Mouse (Mus musculus) midbrain, embryonic 15.5 days (tissue): Measurements from ENCODE around the gene Ddx11. TPM values are rescaled to one million over a fixed set of nuclear protein-coding genes. Genes with fewer than 3 reads are reported as not detected.

Experiments
- ATAC-seq: fragments of 200-750 bp; cut with Nextera tagmentation; replicated peaks from 2 replicates; pipeline ENCODE4 v1.8.0; 2017; ENCODE audit warnings: moderate TSS enrichment
- H3K27ac ChIP-seq: fragments of 300-500 bp; sonication (generic); 2 replicates; pipeline ENCODE4 v1.5.1; 2015; ENCODE audit warnings: mild to moderate bottlenecking, inconsistent platforms
- H3K27me3 ChIP-seq: fragments of 300-500 bp; sonication (generic); replicated peaks from 2 replicates; pipeline ENCODE4 v1.6.1; 2015; ENCODE audit warnings: inconsistent platforms
- H3K36me3 ChIP-seq: fragments of 300-500 bp; sonication (generic); replicated peaks from 2 replicates; pipeline ENCODE4 v1.6.1; 2015; ENCODE audit warnings: inconsistent platforms
- H3K4me1 ChIP-seq: fragments of 300-500 bp; sonication (generic); 2 replicates; pipeline ENCODE4 v1.6.1; 2015; ENCODE audit warnings: inconsistent platforms
- H3K4me2 ChIP-seq: fragments of 300-500 bp; sonication (generic); 2 replicates; pipeline ENCODE4 v1.6.1; 2015; ENCODE audit warnings: inconsistent platforms, mild to moderate bottlenecking, moderate library complexity
- H3K4me3 ChIP-seq: fragments of 300-500 bp; sonication (generic); 2 replicates; pipeline ENCODE4 v1.5.1; 2015; ENCODE audit warnings: mild to moderate bottlenecking, inconsistent platforms
- H3K9ac ChIP-seq: fragments of 300-500 bp; sonication (generic); 2 replicates; pipeline ENCODE4 v1.6.1; 2015; ENCODE audit warnings: mild to moderate bottlenecking, inconsistent platforms
- H3K9me3 ChIP-seq: fragments of 300-500 bp; sonication (generic); 2 replicates; pipeline ENCODE4 v1.6.1; 2016; ENCODE audit warnings: inconsistent platforms
- WGBS: fragments of 180-500 bp; shearing (Covaris S2); methylation state at CpG from one replicate; pipeline ENCODE4 v1.1.7; 2015; ENCODE audit warnings: mixed read lengths; 5-methylcytosine and 5-hydroxymethylcytosine counted together
- polyA plus RNA-seq: library from polyadenylated mRNA; unstranded; fragments of >200 nt; fragmentation: Nextera tagmentation; extraction: Ambion mirVana; gene quantifications from 2 replicates; pipeline ENCODE4 v1.2.1, GENCODE M21; 2015

The Ddx11 gene
- polyA plus RNA-seq: 4.9 and 6.0 TPM in 2 replicates

DNA sequence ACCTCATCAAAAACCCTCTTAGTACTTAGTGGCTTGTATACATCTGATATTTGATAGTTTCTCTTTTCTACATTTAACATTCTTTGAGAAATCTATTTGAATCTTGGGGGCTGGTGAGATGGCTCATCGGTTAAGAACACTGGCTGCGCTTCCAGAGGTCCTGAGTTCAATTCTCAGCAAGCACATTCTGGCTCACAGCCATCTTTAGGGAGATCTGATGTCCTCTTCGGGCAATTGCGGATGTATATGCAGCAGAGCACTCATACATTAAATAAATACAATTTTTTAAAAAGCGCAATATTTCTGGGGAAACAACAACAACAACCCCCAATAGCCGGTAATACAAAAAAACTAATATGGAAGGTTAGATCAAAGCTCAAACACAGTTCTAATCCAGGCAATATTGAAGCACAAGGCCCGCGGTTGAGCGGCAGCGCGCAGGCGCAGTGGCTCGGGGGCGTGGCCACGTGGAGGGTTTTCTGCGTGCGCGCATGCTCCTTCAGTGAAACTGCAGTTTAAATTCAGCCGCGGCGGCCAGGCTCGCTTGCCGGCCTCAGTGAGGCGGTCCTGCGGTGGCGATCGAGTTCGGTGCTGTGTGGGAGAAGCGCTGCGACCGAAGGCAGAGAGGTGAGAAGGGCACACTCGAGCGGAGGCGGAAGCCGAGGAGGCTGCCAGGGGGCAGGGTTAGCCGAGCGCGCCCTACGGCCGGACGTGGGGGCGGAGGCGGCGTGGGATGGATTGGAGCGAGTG, at the start of gene Ddx11:
TSS of gene Ddx11 (plus strand) at position 455 of the 750 bp plus-strand sequence.
- peaks cover 8% of the 10 kb centered on the region for H3K4me1 ChIP-seq
- peak within 1 kb of the TSS; percentile 94 for H3K4me3 ChIP-seq
- peak within 1 kb of the TSS; percentile 48; the same call in 1 of the 2 replicates for H3K27ac ChIP-seq
- no peaks in the 10 kb centered on the region for H3K27me3 ChIP-seq
- peak within 1 kb of the TSS; percentile 84 for H3K9ac ChIP-seq
- H3K36me3 ChIP-seq: peaks cover 17% of the 10 kb centered on the region
- H3K4me2 ChIP-seq: peak within 1 kb of the TSS; percentile 82
- no peaks in the 10 kb centered on the region for H3K9me3 ChIP-seq
- WGBS: 5% methylated on average over 45 of the region's 45 CpGs
- peak; percentile 83 for ATAC-seq

DNA sequence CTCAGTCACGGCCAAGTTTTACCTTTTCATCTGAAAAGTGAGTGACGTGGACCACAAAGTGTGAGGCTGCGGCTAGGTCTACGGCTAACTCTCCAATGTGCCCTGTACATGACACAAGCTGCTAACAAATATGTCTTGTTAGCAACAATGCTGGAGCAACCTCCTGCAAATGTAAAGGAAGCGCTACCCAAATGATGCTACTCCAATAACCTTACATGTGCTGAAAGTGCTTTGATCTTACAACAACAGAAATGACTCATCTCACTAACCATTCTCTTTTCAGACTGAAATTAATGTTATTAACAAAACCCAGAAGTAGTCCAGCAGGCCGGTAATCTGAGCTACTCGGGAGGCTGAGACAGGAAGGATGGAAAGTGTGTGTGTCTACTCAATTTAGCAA, 49.3 kb upstream of the Ddx11 start:
- Histone ChIP-seq H3K27ac (no peak overlapping the region), H3K9me3 (no peaks in the 10 kb centered on the region), H3K27me3 (no peaks in the 10 kb centered on the region), H3K4me2 (no peak overlapping the region), H3K4me3 (no peak overlapping the region), H3K36me3 (no peaks in the 10 kb centered on the region), H3K4me1 (peaks cover 38% of the 10 kb centered on the region), H3K9ac (no peak overlapping the region)
- ATAC-seq: no peak
- 82% methylated on average over 7 of the region's 7 CpGs for WGBS

DNA sequence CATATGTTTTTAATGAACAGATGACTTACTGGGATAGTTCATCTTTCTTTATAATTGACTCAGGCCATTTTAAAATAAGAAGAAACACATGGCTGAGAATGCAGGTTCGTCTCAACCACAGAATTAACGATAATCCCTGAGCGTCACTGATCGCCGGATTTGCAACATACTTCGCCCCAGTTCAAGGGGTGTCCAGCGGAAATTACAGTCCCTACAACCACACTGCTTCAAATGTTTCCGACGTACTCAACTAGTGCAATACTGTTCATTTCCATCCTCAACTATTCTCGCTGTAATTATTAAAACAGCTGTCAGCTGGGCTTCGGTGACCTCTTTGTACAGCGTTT, 47.5 kb upstream of the Ddx11 start:
- H3K4me1 ChIP-seq: peaks cover 38% of the 10 kb centered on the region
- ATAC-seq: 0 out of 2 replicates have a peak, but pooled peaks have one; percentile 1
- H3K9ac ChIP-seq: peak overlapping the region; percentile 88
- H3K9me3 ChIP-seq: no peaks in the 10 kb centered on the region
- peak overlapping the region; percentile 84 for H3K4me2 ChIP-seq
- peak overlapping the region; percentile 94 for H3K4me3 ChIP-seq
- H3K27me3 ChIP-seq: no peaks in the 10 kb centered on the region
- H3K36me3 ChIP-seq: 0 out of 2 replicates have a peak, but pooled peaks cover 9% of the 10 kb centered on the region
- WGBS: 2% methylated on average over 12 of the region's 12 CpGs
- H3K27ac ChIP-seq: peak overlapping the region; percentile 97

DNA sequence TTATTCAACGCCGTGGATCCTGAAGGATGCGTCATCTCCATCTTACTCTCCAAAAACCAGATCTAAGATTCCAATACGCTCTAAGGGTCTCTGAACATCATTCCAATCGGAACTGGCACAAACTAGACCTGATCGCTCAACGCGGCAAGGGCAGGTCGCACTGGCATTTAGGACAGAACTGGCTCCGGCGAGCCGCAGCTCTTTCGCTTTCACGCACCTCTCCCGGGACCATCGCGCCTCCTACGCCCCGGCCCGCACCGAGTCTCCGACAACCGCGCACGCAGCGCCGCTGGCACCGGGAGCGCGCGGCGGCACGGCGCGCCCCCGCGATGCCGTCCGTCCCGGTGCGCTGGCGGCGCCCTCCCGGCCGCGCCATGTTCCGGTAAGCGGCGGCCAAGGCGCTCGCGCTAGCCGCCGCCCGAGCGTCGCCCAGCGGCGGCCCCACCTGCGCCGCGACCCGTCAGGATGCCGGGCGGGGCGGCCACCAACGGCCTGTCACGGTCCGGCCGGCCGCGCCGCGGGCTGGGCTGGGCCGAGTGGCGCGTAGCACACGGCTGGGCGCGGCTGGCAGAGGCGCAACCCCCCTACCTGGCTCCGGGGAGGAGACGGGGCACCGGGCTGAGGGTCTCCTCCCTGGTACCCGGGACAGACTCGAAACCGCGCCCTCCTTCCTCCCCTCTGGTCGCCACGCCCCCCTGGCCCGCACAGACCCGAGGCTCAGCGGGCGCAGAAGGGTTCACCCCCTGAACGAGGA, 47.0 kb upstream of the Ddx11 start:
- Histone ChIP-seq H3K4me2 (peak overlapping the region; percentile 84), H3K4me3 (peak overlapping the region; percentile 94), H3K27ac (peak overlapping the region; percentile 97), H3K9ac (peak overlapping the region; percentile 88), H3K4me1 (peaks cover 38% of the 10 kb centered on the region), H3K27me3 (no peaks in the 10 kb centered on the region), H3K9me3 (no peaks in the 10 kb centered on the region), H3K36me3 (0 out of 2 replicates have a peak, but pooled peaks cover 14% of the 10 kb centered on the region)
- peak; percentile 85 for ATAC-seq
- WGBS: under 1% methylated on average over 66 of the region's 95 CpGs

DNA sequence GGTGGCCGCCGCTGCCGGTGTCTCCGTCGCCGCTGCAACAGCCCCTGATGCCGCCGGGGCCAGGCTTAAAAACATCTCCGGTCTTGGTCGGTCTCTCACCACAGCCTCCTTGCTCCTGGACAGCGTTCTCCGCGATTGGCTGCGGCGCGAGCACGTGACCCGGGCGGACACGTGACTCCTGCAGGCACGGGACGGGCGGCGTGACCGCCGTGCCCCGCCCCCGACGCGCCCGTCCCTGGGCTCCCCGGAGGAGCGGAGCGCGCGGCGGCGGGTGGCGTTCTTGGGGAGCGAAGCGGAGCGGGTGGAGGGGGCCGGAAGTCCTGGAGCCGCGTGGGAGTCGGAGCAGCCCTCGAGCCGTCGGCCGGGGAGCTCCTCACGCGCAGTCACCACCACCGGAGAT, 46.4 kb upstream of the Ddx11 start, which contains the start of gene Ankrd12:
TSS of gene Ankrd12 (minus strand) at position 156 of the 400 bp plus-strand sequence.
- H3K4me2 ChIP-seq: peak within 1 kb of the TSS; percentile 84
- peak within 1 kb of the TSS; percentile 94 for H3K4me3 ChIP-seq
- 5% methylated on average over 53 of the region's 53 CpGs for WGBS
- H3K4me1 ChIP-seq: peaks cover 38% of the 10 kb centered on the region
- H3K27ac ChIP-seq: peak within 1 kb of the TSS; percentile 97
- H3K9ac ChIP-seq: peak within 1 kb of the TSS; percentile 88
- ATAC-seq: peak; percentile 98
- H3K27me3 ChIP-seq: no peaks in the 10 kb centered on the region
- H3K36me3 ChIP-seq: 0 out of 2 replicates have a peak, but pooled peaks cover 16% of the 10 kb centered on the region
- H3K9me3 ChIP-seq: no peaks in the 10 kb centered on the region

DNA sequence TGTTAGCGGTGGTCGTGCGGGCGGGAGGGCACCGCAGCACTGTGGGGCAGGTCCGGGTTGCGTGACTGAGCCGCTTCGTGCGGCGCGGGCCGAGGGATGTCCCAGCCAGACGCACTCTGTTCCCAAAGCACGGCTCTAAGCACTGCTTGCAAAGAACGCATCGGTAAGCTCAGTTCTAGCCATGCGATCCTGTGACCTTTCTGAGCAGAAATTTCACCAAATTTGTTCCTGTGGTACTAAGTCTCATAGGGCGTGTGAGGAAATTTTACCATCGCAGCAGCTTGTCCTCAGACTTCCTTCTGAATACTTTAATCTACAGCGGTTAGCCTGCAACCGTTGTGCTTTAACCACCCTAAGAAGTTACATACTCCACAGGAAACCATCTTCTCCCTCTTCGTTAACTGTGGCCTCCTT, 45.9 kb upstream of the Ddx11 start:
- peak; percentile 81 for ATAC-seq
- peak overlapping the region; percentile 78 for H3K9ac ChIP-seq
- 0 out of 2 replicates have a peak, but pooled peaks cover 16% of the 10 kb centered on the region for H3K36me3 ChIP-seq
- peak overlapping the region; percentile 84 for H3K4me2 ChIP-seq
- peak overlapping the region; percentile 97 for H3K27ac ChIP-seq
- no peaks in the 10 kb centered on the region for H3K9me3 ChIP-seq
- peaks cover 38% of the 10 kb centered on the region for H3K4me1 ChIP-seq
- peak overlapping the region; percentile 94 for H3K4me3 ChIP-seq
- WGBS: under 1% methylated on average over 23 of the region's 23 CpGs
- no peaks in the 10 kb centered on the region for H3K27me3 ChIP-seq

DNA sequence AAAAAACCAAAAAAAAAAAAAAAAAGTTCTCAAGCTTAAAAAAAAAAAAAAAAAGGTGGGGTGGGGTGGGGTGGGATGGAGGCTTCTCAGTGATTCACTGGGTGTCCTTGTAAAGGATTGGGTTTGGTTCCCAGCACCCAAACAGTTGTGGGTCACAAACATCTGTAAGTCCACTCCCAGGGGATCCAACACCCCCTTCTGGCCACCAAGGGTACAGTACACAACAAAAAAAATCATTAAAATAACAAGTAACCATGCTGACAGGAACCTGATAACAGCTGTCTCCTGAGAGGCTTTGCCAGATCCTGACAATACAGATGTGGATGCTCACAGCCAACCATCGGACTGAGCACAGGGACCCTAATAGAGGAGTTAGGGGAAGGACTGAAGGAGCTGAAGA, 38.8 kb upstream of the Ddx11 start:
- Histone ChIP-seq H3K36me3 (peaks cover 24% of the 10 kb centered on the region; the same call in 1 of the 2 replicates), H3K4me2 (no peak overlapping the region), H3K4me1 (no peaks in the 10 kb centered on the region), H3K9me3 (no peaks in the 10 kb centered on the region), H3K27ac (no peak overlapping the region), H3K4me3 (no peak overlapping the region), H3K9ac (no peak overlapping the region), H3K27me3 (no peaks in the 10 kb centered on the region)
- WGBS: 70% methylated on average over 1 of the region's 1 CpGs
- no peak for ATAC-seq

DNA sequence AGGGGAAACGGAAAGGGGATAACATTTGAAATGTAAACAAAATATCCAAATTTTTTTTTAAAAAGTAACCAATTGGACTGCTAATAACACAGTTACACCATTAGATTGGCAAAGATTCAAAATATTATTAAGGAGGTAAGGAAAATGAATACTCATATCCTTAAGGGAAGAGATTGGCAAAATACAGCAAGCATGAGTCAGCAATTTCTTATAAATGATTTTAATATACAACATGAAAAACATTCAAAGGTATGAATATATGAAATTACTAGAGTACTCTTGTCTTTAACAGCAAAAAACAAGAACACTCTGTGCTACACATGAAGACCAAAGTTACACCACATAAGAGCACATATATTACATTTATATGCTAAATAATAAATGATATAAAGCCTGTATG, 38.3 kb upstream of the Ddx11 start:
- Histone ChIP-seq H3K4me1 (no peaks in the 10 kb centered on the region), H3K4me3 (no peak overlapping the region), H3K27ac (no peak overlapping the region), H3K9me3 (no peaks in the 10 kb centered on the region), H3K36me3 (peaks cover 21% of the 10 kb centered on the region; the same call in 1 of the 2 replicates), H3K27me3 (no peaks in the 10 kb centered on the region), H3K9ac (no peak overlapping the region), H3K4me2 (no peak overlapping the region)
- ATAC-seq: no peak
- 100% methylated on average over 1 of the region's 1 CpGs for WGBS

DNA sequence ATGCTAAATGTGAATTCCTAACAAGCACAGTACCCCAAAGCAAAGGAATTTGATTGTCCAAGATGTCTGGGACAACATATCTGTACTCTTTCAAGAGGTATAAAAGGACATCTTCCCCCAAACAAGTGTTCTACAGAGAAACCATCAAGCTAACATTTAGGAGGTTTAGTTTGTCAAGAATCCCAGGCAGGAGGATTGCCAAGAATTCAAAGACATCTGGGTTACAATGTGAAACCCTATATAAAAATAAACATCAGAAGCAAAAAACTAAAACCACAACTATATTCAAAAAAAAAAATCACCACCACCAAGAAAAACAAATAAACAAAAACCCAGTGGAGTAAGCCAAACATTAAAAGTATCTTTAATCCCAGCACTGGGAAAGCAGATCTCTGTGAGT, 33.1 kb upstream of the Ddx11 start:
- H3K27me3 ChIP-seq: no peaks in the 10 kb centered on the region
- no peaks in the 10 kb centered on the region for H3K9me3 ChIP-seq
- no peak overlapping the region for H3K9ac ChIP-seq
- H3K36me3 ChIP-seq: peaks cover 9% of the 10 kb centered on the region; the same call in 1 of the 2 replicates
- H3K4me2 ChIP-seq: no peak overlapping the region
- no peak for ATAC-seq
- 0 out of 2 replicates have a peak, but pooled peaks cover 3% of the 10 kb centered on the region for H3K4me1 ChIP-seq
- H3K27ac ChIP-seq: no peak overlapping the region
- no peak overlapping the region for H3K4me3 ChIP-seq

DNA sequence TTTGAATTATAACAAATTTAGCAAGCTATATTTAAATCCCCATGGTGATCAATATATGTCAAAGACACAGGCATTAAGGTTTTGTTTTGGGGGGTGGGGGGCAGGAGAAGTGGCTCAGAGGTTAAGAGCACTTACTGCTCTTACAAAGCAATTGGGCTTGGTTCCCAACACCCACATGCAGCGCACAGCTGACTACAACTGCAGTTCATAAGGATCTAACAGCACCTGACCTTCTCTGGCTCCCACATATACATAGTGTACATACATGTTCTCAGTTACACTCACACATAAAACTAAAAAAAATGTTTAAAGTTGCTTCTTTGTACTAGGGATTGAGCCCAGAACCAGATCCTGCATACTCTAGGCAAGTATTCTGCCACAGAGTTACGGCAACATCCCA, 31.9 kb upstream of the Ddx11 start:
- Histone ChIP-seq H3K27me3 (no peaks in the 10 kb centered on the region), H3K4me3 (no peak overlapping the region), H3K4me2 (no peak overlapping the region), H3K27ac (no peak overlapping the region), H3K9me3 (no peaks in the 10 kb centered on the region), H3K9ac (no peak overlapping the region), H3K36me3 (peaks cover 3% of the 10 kb centered on the region; the same call in 1 of the 2 replicates), H3K4me1 (0 out of 2 replicates have a peak, but pooled peaks cover 3% of the 10 kb centered on the region)
- WGBS: 92% methylated on average over 2 of the region's 2 CpGs
- no peak for ATAC-seq

DNA sequence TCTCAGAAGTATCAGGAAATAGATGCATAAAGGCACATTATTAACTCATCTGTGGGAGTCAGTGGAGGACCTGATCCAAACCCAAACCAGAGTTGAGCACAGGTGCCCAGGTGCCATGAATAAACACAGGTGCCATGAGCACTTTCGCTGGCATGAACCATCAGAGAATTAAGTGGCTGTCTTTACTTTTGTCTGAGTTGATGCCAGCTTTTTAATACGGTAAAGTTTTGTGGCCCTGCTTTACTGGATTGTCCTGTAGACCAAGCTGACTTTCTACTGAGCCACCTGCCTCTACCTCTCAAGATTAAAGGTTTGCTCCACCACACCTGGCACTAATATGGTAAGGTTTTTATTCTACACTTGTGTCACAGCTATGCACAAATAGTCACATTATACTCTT, 31.3 kb upstream of the Ddx11 start:
- Histone ChIP-seq H3K4me3 (no peak overlapping the region), H3K9me3 (no peaks in the 10 kb centered on the region), H3K4me2 (no peak overlapping the region), H3K36me3 (peaks cover 3% of the 10 kb centered on the region; the same call in 1 of the 2 replicates), H3K27me3 (no peaks in the 10 kb centered on the region), H3K27ac (no peak overlapping the region), H3K4me1 (0 out of 2 replicates have a peak, but pooled peaks cover 3% of the 10 kb centered on the region), H3K9ac (no peak overlapping the region)
- no peak for ATAC-seq
- 92% methylated on average over 2 of the region's 2 CpGs for whole genome bisulfite sequencing

DNA sequence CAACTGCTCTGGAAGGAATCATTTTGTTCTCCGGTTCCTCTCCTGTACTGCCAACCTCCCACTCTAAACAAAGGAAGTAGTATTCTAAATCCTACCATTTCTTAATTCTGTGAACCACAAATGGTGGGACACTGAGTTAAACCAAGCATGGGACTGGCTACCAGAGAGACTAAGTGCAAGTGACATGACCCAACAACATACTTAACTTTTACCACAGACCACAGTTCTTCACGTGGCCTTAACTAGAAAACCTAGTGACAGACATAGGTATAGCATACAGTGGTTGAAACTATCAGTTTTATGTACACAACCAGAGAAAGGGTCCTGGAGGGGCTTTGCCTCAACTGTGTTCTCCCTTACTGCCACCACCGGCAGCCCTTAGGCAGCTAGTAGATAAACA, 30.7 kb upstream of the Ddx11 start:
- H3K4me1 ChIP-seq: 0 out of 2 replicates have a peak, but pooled peaks cover 3% of the 10 kb centered on the region
- peaks cover 3% of the 10 kb centered on the region; the same call in 1 of the 2 replicates for H3K36me3 ChIP-seq
- no peaks in the 10 kb centered on the region for H3K27me3 ChIP-seq
- ATAC-seq: no peak
- no peak overlapping the region for H3K27ac ChIP-seq
- no peak overlapping the region for H3K9ac ChIP-seq
- H3K9me3 ChIP-seq: no peaks in the 10 kb centered on the region
- 90% methylated on average over 3 of the region's 3 CpGs for WGBS
- no peak overlapping the region for H3K4me2 ChIP-seq
- H3K4me3 ChIP-seq: no peak overlapping the region
